Mouse (Mus musculus) embryo, embryonic 10.5 days (tissue): Measurements from ENCODE around the gene Churc1.
A peak's percentile ranks its signal among the peaks of the same experiment; 100 is the strongest.

Experiments used
- DNase-seq: peaks from one replicate; pipeline ENCODE4 v3.0.0-alpha.2; 2015; ENCODE audit warnings: low spot score

Churc1 gene

DNA sequence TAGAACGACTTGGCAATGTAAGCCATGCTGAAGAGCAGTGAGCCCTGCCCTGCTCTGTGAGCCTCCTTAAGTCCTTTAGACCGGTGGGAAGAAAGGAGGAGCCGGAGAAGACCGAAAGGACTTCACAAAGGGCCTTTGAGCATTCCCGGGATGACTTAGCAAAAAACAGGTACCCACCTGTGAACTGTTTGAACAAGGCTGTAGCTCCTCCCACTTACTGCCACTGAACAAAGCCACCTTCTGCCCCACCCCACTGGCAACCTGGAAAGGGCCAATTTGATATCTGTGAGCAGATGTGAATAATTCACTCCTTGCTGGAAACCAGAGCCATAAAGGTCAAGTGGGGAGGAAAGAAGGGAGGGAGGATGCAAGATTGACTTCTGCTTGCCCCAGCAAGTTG, 30.0 kb downstream of the Churc1 start, which contains the start of gene Gpx2:
Gene Gpx2 (minus strand): TSS at position 205 of the 400 bp plus-strand sequence.
- DNase-seq = no peak

DNA sequence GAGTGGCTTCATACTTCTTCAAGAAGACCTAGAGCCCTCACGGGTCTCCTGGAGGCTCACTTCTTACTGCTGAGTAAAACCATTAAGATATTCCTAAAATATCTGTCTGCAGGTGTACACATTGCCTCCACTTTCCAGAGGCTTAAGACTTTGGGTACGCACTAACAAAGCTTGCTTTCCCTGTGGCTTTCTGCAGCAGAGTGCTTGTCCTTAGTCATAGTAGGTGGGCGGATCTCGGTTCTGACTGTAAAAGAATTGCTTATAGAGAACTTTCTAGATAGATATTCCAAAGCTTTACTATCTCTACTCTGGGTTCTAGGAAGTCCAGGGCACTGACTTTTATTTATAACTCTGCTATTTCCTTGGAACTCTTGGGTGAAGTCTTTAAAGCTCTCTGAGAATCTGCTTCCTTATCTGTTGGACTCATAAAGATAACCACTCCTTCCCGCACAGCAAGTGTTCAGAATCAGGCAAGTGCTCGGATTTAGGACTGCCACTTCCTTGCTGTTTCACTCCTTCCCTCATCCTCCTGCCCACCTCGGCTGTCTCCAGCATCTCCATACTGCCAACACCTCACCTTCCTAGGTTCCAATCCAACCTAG, 31.7 kb downstream of the Churc1 start:
- no peak for DNase-seq

DNA sequence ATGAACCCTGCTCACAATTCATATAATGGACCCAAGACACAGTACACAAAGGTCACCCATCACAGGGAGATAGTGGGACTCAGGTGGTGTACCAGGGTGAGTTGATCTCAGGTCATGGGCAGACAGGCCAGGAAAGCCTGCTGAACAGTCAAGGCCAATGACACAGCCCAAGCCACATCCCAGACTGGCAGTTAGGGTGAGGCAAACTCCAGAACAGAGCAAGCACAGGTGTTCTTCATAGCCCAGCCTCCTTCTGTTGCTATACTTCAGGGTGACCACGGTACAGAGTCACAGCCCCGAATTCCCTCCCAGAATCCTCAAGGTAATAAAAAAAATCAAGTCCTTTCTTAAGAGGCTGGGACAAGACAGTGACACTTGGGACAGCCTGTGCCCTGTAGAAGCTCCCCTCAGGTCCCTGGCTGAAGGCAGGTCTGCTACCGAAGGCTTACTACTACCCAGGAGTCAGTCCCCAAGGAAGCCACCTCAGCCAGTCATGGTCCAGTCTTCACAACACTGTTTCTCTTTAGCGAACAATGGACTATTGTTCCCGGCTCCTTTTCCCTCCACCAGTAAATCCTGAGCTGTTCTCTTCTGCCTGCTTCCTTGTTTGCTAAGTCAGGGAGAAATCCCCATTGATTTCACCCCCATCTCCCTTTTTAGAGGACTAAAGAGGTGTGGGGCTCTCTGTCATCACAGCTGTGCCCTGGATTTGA, 32.8 kb downstream of the Churc1 start:
- no peak for DNase-seq

DNA sequence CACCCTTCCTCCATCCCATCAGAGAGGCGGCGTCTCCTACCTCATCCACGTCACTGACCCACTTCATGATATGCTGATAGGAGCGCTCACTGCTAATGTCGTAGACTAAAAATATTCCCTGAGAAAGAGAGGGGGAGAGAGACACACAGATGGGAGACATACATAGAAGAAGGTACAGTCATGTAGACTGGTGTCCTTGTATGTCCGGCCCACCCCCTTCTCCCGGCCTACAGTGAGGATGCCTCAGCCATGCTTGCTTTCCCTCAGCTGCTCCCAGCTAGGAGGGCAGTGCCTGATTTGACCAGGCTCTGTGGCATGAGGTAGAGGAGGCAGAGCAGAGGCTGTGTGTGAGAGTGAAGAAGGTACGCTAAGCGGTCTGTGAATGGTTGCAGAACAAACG, 37.7 kb downstream of the Churc1 start:
- DNase-seq = no peak

DNA sequence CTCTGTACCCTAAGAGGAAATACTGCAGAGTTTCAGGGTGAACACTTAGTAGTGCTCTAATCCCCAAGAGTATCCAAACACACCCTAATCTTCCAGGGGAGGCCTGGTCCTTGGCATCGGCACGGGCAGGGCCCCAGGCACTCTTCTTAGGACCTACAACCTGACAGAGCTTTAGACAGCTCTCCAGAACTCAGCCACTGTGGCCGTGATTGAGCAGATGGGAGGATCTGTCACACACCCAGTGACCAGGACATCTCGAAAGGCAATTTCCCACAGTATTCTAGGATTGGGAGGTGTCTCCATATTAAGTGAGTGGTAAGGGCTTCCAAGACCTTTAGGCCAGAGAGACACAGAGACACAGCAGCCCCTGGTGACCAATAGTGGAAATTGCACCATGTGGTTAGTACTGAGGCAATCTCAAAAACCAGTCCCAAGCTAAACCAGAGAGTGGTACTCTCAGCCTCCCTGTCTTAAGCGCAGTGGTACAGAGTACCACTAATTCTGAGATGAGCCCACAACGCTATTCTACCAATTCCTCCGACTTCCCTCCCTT, 38.4 kb downstream of the Churc1 start:
- peak; percentile 79 for DNase-seq

DNA sequence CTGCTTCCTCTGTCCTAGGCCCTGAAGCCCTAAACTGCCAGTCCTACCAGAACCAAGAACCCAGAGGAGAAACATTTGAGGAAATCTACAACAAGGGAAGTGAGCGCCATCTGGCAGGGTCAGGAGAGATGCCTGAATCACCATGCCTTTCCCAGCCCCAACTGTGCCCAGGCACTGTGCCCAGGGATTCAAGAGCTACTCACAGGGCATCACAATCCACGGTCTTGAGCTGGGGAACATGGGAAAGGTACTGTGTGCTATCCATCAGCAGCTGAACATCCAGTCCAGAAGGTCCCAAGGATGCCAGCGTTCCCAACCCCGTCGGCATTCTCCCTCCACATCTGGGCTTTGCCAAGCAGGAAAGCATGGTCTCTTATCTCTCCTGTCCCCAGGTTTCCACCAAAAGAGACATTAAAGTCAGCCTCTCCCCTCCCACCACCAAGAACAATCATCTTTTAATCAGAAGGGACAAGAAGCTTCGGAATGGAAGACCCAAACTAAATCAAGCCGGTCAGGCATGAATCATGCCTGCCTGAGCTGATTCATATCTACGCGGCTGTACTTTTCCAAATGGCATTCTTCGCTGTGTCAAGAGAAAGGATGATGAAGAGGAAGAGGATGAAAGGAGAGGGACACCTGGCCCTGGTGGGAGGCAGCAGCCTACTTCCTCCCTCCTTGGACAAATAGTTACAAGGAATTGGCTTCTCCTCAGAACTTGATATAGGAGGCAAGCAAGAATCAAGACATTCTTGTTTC, 39.9 kb downstream of the Churc1 start:
- no peak for DNase-seq

DNA sequence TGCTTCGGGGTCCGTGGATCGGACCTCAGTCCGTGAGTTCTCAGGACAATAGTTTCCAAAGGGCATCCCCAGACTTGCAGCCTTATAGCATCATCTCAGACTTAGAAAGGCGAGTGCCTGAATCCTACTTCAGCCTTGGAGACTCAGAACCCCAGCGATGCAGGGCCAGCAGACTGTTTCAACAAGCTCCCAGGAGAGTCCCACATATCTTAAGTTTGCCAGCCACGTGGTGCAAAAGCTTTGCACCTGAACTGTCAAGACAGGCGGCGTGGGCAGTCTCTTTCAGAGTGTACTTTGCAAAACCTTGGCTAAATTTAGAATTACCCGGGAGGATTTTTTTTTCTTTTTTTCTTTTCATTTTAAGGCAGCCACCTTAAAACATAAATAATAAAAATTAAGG, 42.5 kb downstream of the Churc1 start:
- no peak for DNase-seq

DNA sequence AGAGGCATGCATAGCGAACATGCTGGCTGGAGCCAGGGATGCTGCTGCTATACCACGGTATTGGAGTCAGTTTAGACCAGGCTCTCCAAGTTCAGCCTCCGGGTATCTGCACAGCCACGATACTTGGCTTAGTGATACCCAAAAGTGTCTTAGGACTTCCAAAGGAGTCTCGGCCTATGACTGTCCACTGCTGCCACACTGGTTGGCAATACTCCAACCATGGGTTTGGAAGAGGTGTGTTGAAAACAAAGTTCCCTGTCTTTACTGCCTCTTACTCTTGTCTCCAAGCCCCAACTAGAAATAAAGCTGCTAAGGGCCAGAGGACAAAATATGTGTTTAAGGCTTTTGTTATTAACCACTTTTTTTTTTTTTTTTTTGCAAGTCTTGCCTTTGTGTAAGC, 45.2 kb downstream of the Churc1 start:
- no peak for DNase-seq

DNA sequence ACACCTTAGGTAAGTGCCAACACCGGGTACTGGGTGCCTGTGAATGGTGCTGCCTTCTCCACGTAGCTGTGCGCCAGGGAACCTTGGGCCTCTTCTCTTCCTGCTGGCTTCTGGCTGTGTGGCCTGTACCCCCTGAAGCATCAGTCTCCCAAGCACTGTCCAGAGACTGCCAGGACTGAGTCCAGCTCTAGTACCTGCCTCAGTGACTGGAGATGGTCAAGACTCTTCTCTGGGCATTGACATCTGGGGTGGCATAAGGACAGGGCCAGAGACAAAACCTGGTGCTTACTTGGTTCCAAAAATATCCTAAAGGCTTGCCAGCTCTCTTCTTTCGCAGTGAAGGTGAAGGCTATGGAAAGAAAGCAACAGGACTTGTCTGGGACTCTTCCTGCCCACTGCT, 45.7 kb downstream of the Churc1 start:
- DNase-seq = no peak

DNA sequence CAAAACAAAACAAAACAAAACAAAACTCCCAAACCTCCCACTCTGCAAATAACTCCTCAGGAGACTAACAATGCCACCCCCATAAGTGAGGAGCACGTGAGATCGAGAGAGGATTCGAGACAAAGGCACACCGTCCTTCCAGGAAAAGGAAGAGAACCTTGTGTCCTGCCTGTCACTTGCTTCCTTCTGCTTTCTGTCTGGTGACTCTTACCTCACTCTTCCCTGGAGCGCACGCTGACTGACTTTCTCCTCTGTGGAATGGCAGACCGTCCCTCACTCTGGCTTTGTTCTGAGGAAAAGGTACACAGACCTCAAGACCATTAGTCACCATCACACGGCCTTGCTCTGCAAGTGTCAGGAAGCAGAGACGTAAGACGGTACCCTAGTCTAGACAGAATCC, 48.2 kb downstream of the Churc1 start:
- DNase-seq = no peak

DNA sequence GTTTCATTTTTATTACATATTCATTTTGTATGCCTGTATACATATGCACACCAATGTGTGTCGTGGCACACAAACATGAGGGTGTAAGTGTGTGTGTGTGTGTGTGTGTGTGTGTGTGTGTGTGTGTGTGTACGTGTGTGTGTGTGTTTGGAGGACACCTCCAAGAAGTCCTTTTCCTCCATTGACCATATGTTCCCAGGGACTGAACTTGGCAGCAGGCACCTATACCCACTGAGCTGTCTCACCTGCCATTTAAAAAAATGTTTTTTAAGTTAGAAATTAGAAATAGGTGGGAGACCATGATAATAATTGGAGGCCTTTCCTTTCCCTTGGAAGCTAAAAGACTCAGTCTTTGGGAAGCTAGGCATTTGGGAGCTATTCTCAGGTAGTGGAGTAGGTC, 48.8 kb downstream of the Churc1 start:
- no peak for DNase-seq

DNA sequence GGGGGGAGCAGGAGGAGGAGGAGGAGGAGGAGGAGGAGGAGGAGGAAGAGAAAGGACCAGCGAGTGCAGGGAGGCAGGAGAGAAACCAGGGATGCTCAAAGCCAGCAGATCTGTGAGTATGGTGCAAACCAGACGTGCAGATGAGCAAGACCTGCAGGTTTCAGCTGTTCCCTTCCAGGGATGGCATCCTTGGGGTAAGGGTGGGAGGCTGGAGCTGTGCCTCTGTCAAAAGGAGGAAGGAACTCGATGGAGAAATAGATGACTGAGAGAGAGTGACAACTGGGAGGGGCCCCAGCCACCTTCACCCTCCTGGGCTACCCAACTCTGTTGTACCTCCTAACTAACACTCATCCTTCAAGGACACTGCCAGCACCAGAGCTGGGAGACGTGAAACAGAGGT, 51.4 kb downstream of the Churc1 start:
- no peak for DNase-seq

DNA sequence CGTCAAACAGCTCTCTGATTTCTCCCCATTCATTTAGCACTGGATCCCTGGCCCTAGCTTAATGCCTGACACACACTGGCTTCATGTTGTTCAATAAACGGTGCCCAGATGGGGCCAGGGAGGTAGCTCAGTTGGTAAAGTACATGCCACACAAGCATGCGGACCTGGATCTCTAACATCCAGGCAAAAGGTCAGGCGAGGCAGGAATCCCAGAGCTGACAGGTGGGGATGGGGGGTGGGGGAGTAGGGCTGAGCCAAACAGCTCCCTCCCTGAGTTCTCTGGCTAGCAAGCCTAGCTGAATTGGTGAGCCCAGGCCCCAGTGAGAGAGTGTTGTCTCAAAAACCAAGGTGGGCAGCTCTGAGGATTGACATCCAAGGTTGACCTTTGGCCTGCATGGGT, 51.8 kb downstream of the Churc1 start:
- no peak for DNase-seq

DNA sequence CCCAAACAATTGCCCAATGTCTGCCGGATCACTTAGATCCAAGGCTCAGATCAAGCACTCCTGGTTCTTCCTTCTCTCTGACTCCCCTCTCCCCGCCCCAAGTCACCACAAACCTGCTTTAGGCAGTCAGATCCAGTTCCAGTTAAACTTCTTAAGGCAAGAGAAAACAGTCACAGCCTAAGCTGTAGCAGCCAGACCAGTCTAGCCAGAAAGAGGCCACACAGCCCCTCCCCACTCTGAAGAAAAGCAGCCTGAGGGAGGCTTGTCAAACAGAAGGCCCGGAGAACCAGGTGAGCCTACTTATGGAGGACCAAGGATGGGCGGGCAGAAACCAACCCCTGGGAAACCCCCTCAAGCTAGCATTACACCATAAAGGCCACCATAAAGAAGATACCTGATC, 52.8 kb downstream of the Churc1 start:
- DNase-seq = peak; percentile 46

DNA sequence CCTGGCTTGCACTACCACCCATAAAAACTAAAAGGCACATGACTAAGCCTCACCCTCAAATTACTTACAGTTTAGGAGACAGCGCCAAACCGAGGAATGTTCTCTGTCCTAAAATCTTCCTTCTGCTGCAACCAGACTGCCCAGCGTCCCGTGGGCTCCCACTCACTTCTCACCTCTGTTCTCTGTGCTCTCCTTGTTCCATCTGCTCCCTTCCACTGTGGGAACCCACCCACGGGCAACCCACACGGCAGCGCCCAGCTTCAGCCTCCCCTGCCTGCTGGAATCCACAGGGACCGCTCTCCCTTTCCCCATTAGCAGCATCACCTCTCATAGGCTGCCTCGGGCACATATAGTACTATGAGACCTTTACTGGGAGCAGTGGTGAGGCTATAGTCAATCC, 53.6 kb downstream of the Churc1 start:
- no peak for DNase-seq

DNA sequence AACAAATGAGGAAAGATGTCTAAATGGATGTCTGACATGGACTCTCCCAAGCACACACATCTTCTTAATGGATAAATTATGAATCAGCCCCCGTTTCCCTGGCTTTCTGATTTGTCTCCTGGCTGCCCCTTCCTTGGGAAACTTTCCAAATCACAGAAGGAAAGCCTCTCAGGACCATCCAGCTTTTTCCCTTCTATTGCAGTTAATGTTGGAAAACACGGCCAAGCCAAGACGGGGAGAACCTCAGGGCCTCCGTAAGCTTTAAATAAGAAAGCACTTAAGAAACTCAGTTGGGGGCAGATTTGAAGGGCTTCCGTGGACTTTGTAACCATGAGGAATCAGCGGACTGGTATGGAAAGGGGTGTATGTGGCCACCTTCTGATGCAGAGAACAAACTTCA, 54.5 kb downstream of the Churc1 start:
- no peak for DNase-seq

DNA sequence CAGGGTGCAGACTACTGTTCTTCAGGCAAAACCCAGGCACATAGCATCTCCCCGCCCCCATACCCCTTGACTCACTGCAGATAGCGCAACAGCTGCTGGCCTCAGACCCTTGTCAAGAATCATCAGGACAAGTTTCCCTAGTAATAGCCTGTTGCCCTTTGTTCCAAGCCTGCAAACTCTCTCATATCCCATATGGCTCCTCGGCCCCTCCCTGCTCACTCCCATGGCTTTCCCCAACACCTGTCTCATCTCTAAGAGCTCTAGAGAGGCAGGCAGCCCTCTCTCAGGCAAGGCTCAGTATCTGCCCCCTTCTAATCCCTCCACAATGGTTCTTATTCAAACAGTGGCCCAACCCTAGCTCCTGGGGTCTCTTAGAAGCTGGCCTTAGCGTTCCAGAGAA, 55.3 kb downstream of the Churc1 start:
- DNase-seq = peak; percentile 28

DNA sequence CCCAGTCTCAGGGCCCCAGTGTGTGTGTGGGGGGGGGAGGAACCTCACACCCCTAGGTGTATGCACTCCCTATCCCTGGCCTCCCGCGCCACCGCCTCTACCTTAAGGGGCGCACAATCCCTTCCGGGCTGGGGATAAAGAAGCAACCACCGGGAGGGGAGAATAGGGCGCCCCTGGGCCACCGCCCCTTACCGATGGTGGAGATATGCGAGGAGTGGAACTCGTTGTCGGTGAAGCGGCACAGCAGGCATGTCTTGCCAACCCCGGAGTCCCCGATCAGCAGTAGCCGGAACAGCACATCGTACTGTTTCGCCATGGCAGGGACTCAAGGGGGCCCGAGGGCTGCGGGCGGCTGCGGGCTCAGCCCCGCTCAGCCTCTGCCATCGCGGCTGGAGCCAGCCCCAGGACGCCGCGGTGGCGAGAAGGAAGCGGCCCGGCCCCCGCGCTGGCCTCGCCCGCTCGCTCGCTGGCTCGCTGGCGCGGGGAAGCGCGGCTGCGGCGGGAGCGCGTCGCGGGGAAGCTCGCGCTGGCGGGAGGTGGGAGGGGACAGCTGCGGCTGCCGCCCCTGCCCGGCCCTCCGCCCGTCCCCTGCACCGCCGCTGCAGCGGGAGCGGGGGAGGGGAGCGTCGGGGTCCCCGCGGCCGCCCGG, 56.8 kb downstream of the Churc1 start:
- DNase-seq = peak; percentile 43

DNA sequence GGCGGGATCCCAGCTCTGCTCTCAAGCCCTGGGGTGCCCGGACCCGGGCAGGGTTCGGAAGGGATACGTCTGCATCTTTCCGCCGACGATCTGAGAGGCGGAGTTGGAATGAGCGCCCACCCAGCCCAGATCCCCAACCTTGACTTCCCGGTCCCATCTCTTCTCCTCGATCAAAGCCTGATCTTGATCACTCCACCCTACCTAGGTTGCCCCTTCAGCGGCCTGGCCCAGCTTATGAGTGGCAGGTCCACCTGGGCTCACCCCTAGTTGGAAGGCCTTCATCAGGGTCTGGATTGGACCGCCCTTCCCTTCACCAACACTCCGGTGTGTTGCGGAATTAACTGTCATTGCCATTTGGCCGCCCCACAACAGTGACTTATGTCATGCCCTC, 57.3 kb downstream of the Churc1 start, which contains the start of gene Rab15:
Gene Rab15 (minus strand): TSS at position 258 of the 391 bp plus-strand sequence.
- DNase-seq = peak; percentile 44

DNA sequence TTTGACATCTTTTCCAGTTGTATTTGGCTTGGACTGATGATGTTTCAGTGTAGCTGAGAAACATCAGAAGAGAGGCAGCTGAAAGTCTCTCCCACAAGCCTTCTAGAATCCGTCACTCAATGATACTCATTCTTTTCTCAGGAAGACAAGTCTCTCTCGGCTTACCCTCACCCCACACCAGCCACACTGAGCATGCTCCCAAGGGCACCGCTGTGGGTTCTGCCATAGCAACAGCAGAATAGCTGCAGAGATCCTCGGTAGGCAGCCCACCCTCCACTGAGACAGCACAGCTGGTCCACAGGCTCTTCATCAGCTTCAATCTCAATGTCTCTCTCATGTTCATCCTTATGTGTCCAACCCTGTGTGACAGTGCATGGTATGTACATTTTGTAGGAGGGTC, 59.9 kb downstream of the Churc1 start:
- no peak for DNase-seq

DNA sequence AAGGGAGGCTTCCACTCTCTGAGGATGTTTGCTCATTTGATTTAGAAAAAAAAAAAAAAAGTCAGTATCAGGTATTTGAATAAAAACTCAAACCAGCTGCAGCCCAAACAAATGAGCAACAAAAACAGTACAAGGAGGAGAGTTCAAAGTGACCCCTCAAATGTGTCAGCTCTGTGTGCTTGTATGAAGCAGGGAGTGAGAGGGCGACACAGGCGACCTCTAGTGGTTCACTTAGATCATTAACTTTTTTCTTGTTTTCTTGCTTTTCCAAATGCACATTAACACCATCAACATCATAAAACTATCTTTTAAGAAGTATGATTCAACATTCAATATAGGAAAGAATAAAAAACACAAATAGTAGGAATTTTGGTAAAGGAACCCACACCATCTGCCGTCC, 67.4 kb downstream of the Churc1 start:
- DNase-seq = peak; percentile 78
